Mouse (Mus musculus): ENCODE data around the gene Dnaja4. TPM values are rescaled to one million over a fixed set of nuclear protein-coding genes. Genes with fewer than 3 reads are reported as not detected.

Dnaja4 gene
- polyA plus RNA-seq, 1 experiment from 2014 or later = 2.3 TPM

GRCm38 (mm10) chr9:54752201-54752943 is 53.7 kb downstream of the Dnaja4 start:
- Histone ChIP-seq H3K27ac (ENCODE audit: low read depth, low read length) (no peak overlapping the region), H3K4me1 (replicated peaks; ENCODE audit: control insufficient read depth, insufficient read depth, low read length) (peaks cover 4% of the 10 kb centered on the region; the same call in 1 of the 2 replicates), H3K36me3 (ENCODE audit: control insufficient read depth, insufficient read depth, low read length) (no peaks in the 10 kb centered on the region), H3K4me3 (ENCODE audit: low read depth, low read length) (no peak overlapping the region), H3K4me2 (ENCODE audit: low read depth, low read length, severe bottlenecking) (no peak overlapping the region), H3K27me3 (ENCODE audit: control insufficient read depth, insufficient read depth, low read length) (no peaks in the 10 kb centered on the region), H3K9me3 (ENCODE audit: control insufficient read depth, low read length) (no peaks in the 10 kb centered on the region), H3K9ac (ENCODE audit: low read length) (no peak overlapping the region)
- no peak for ATAC-seq (replicated peaks; ENCODE audit: low FRiP score)
- DNase-seq (ENCODE audit: low spot score) = no peak
- 39% methylated on average over 21 of the region's 21 CpGs for WGBS

GRCm38 (mm10) chr9:54752944-54753295 is 54.2 kb downstream of the Dnaja4 start:
- DNase-seq (ENCODE audit: low spot score) = no peak
- Histone ChIP-seq H3K9ac (ENCODE audit: low read length) (no peak overlapping the region), H3K4me3 (ENCODE audit: low read depth, low read length) (no peak overlapping the region), H3K4me1 (replicated peaks; ENCODE audit: control insufficient read depth, insufficient read depth, low read length) (peaks cover 4% of the 10 kb centered on the region; the same call in 1 of the 2 replicates), H3K27me3 (ENCODE audit: control insufficient read depth, insufficient read depth, low read length) (no peaks in the 10 kb centered on the region), H3K27ac (ENCODE audit: low read depth, low read length) (no peak overlapping the region), H3K9me3 (ENCODE audit: control insufficient read depth, low read length) (no peaks in the 10 kb centered on the region), H3K36me3 (ENCODE audit: control insufficient read depth, insufficient read depth, low read length) (no peaks in the 10 kb centered on the region), H3K4me2 (ENCODE audit: low read depth, low read length, severe bottlenecking) (no peak overlapping the region)
- 54% methylated on average over 11 of the region's 11 CpGs for WGBS
- ATAC-seq (replicated peaks; ENCODE audit: low FRiP score) = no peak

GRCm38 (mm10) chr9:54759592-54759991 is 60.9 kb downstream of the Dnaja4 start:
- Histone ChIP-seq H3K27me3 (ENCODE audit: control insufficient read depth, insufficient read depth, low read length) (peaks cover 10% of the 10 kb centered on the region), H3K4me2 (ENCODE audit: low read depth, low read length, severe bottlenecking) (no peak overlapping the region), H3K4me3 (ENCODE audit: low read depth, low read length) (no peak overlapping the region), H3K27ac (ENCODE audit: low read depth, low read length) (no peak overlapping the region), H3K9ac (ENCODE audit: low read length) (no peak overlapping the region), H3K9me3 (ENCODE audit: control insufficient read depth, low read length) (no peaks in the 10 kb centered on the region), H3K36me3 (ENCODE audit: control insufficient read depth, insufficient read depth, low read length) (no peaks in the 10 kb centered on the region), H3K4me1 (replicated peaks; ENCODE audit: control insufficient read depth, insufficient read depth, low read length) (peaks cover 2% of the 10 kb centered on the region)
- no peak for ATAC-seq (replicated peaks; ENCODE audit: low FRiP score)
- WGBS = 10% methylated on average over 6 of the region's 6 CpGs
- DNase-seq (ENCODE audit: low spot score) = no peak

GRCm38 (mm10) chr9:54764091-54764490 is 65.4 kb downstream of the Dnaja4 start:
- Histone ChIP-seq H3K4me1 (replicated peaks; ENCODE audit: control insufficient read depth, insufficient read depth, low read length) (peaks cover 8% of the 10 kb centered on the region), H3K4me2 (ENCODE audit: low read depth, low read length, severe bottlenecking) (peak overlapping the region; percentile 60; the same call in 1 of the 2 replicates), H3K4me3 (ENCODE audit: low read depth, low read length) (peak overlapping the region; percentile 34), H3K27me3 (ENCODE audit: control insufficient read depth, insufficient read depth, low read length) (peaks cover 31% of the 10 kb centered on the region), H3K9me3 (ENCODE audit: control insufficient read depth, low read length) (no peaks in the 10 kb centered on the region), H3K36me3 (ENCODE audit: control insufficient read depth, insufficient read depth, low read length) (no peaks in the 10 kb centered on the region), H3K27ac (ENCODE audit: low read depth, low read length) (no peak overlapping the region), H3K9ac (ENCODE audit: low read length) (no peak overlapping the region)
- ATAC-seq (replicated peaks; ENCODE audit: low FRiP score) (no peak), DNase-seq (ENCODE audit: low spot score) (no peak)
- 16% methylated on average over 12 of the region's 12 CpGs for WGBS

GRCm38 (mm10) chr9:54764561-54765217 is 66.0 kb downstream of the Dnaja4 start, which contains the start of gene Crabp1:
TSS of gene Crabp1 (plus strand) at chr9:54764748.
- H3K36me3 ChIP-seq (ENCODE audit: control insufficient read depth, insufficient read depth, low read length) = no peaks in the 10 kb centered on the region
- no peak within 1 kb of the TSS for H3K27ac ChIP-seq (ENCODE audit: low read depth, low read length)
- peak within 1 kb of the TSS; percentile 60 for H3K4me2 ChIP-seq (ENCODE audit: low read depth, low read length, severe bottlenecking)
- DNase-seq (ENCODE audit: low spot score) = peak; percentile 73
- H3K27me3 ChIP-seq (ENCODE audit: control insufficient read depth, insufficient read depth, low read length) = peaks cover 32% of the 10 kb centered on the region
- H3K4me3 ChIP-seq (ENCODE audit: low read depth, low read length) = peak within 1 kb of the TSS; percentile 34
- H3K4me1 ChIP-seq (replicated peaks; ENCODE audit: control insufficient read depth, insufficient read depth, low read length) = peaks cover 8% of the 10 kb centered on the region
- 0 out of 2 replicates have a peak, but pooled peaks have one; percentile 27 for ATAC-seq (replicated peaks; ENCODE audit: low FRiP score)
- under 1% methylated on average over 44 of the region's 45 CpGs for WGBS
- H3K9ac ChIP-seq (ENCODE audit: low read length) = peak within 1 kb of the TSS; percentile 41
- no peaks in the 10 kb centered on the region for H3K9me3 ChIP-seq (ENCODE audit: control insufficient read depth, low read length)

DNA sequence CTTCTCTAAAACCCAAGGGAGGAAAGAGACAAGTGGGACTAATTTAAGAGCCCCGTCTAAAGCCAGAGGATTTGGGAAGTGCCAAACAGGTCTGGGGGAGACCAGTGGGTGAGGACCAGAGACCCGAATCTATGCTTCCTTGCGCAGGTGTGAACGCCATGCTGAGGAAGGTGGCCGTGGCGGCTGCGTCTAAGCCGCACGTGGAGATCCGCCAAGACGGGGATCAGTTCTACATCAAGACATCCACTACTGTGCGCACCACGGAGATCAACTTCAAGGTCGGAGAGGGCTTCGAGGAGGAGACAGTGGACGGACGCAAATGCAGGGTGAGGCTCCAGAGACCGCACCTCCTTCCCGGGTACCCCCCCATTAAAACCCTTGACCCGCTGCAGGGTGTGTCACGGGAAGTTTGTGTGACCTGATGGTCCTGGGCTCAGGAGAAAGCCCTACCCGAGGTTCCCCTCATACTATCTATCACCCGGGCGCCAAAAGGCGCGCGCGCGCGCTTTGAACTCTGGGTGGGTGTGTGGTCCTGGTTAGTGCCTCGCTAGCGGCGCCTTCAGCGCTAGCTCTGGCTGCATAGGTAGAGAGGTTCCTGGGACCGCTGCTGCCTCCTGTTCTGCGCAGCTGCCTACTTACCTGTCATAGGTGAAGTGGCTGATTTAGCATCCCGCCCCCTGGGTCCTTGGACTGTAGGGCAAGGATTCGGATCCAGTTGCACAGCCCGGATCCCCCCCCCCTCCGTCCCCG is 66.8 kb downstream of the Dnaja4 start:
- no peak overlapping the region for H3K27ac ChIP-seq (ENCODE audit: low read depth, low read length)

More for the DNA sequence above, 66.8 kb downstream of the Dnaja4 start:
- no peaks in the 10 kb centered on the region for H3K9me3 ChIP-seq (ENCODE audit: control insufficient read depth, low read length)
- peak overlapping the region; percentile 34 for H3K4me3 ChIP-seq (ENCODE audit: low read depth, low read length)
- DNase-seq (ENCODE audit: low spot score) (peak; percentile 67), ATAC-seq (replicated peaks; ENCODE audit: low FRiP score) (peak; percentile 21; the same call in 1 of the 2 replicates)
- H3K4me1 ChIP-seq (replicated peaks; ENCODE audit: control insufficient read depth, insufficient read depth, low read length) = peaks cover 10% of the 10 kb centered on the region
- H3K27me3 ChIP-seq (ENCODE audit: control insufficient read depth, insufficient read depth, low read length) = peaks cover 32% of the 10 kb centered on the region
- under 1% methylated on average over 39 of the region's 41 CpGs for WGBS
- no peaks in the 10 kb centered on the region for H3K36me3 ChIP-seq (ENCODE audit: control insufficient read depth, insufficient read depth, low read length)
- peak overlapping the region; percentile 24 for H3K9ac ChIP-seq (ENCODE audit: low read length)
- peak overlapping the region; percentile 60 for H3K4me2 ChIP-seq (ENCODE audit: low read depth, low read length, severe bottlenecking)

Small RNA genes lying within 50 kb of the gene (microRNA-seq; reads per million reads assigned to microRNA genes)
- not detected for gene Mir5710 (ENCODE audit: insufficient number of aligned reads)

Other genes with a start within 250 kb of the Dnaja4 start
- 13.0 and 15.2 TPM in 2 replicates for gene Dmxl2, start 197.2 kb upstream of the Dnaja4 start, polyA plus RNA-seq (2014; fragmentation: Nextera tagmentation; extraction: Ambion mirVana)
- not detected in 2 replicates for gene Sh2d7, start 159.9 kb upstream of the Dnaja4 start, polyA plus RNA-seq (2014; fragmentation: Nextera tagmentation; extraction: Ambion mirVana)
- 15.8 and 15.9 TPM in 2 replicates for gene Cib2, start 138.7 kb upstream of the Dnaja4 start, polyA plus RNA-seq (2014; fragmentation: Nextera tagmentation; extraction: Ambion mirVana)
- gene Idh3a, start 112.5 kb upstream of the Dnaja4 start, polyA plus RNA-seq (2014; fragmentation: Nextera tagmentation; extraction: Ambion mirVana) = 119 and 123 TPM in 2 replicates
- gene Acsbg1, start 37.0 kb upstream of the Dnaja4 start, polyA plus RNA-seq (2014; fragmentation: Nextera tagmentation; extraction: Ambion mirVana) = 18.4 and 19.2 TPM in 2 replicates
- gene Wdr61, start 35.6 kb downstream of the Dnaja4 start, polyA plus RNA-seq (2014; fragmentation: Nextera tagmentation; extraction: Ambion mirVana) = 158 and 159 TPM in 2 replicates
- gene Crabp1, start 65.9 kb downstream of the Dnaja4 start, polyA plus RNA-seq (2014; fragmentation: Nextera tagmentation; extraction: Ambion mirVana) = 219 and 275 TPM in 2 replicates
- 60.1 and 72.5 TPM in 2 replicates for gene Ireb2, start 164.9 kb downstream of the Dnaja4 start, polyA plus RNA-seq (2014; fragmentation: Nextera tagmentation; extraction: Ambion mirVana)
- gene Hykk, start 218.4 kb downstream of the Dnaja4 start, polyA plus RNA-seq (2014; fragmentation: Nextera tagmentation; extraction: Ambion mirVana) = 4.2 and 4.6 TPM in 2 replicates